Mouse (Mus musculus) layer of hippocampus, adult 9-11 months (tissue): Measurements from ENCODE around the gene Cd5l.
"Not testable (repeated sequence)": the region's sequence is repeated elsewhere in the genome, so short reads cannot be mapped to it uniquely, and the experiment has no call there.

Experiments used
- DNase-seq: peaks from one replicate; pipeline ENCODE4 v3.0.0; 2022

Gene Cd5l

GRCm38 (mm10) chr3:87357581-87357980 lies at the start of gene Cd5l:
Gene Cd5l, plus strand, starts transcription at chr3:87357881.
- DNase-seq, result no peak

GRCm38 (mm10) chr3:87309922-87310321 lies 47.8 kb upstream of the Cd5l start:
- no peak for DNase-seq

- DNase-seq, result no peak
Observed at GRCm38 (mm10) chr3:87322557-87322956, 35.1 kb upstream of the Cd5l start.

- DNase-seq, result no peak
Observed at GRCm38 (mm10) chr3:87323778-87324177, 33.9 kb upstream of the Cd5l start.

GRCm38 (mm10) chr3:87337899-87338298 lies 19.8 kb upstream of the Cd5l start:
- peak; percentile 5 for DNase-seq

GRCm38 (mm10) chr3:87350992-87351391 lies 6.7 kb upstream of the Cd5l start:
- not testable (repeated sequence) for DNase-seq

GRCm38 (mm10) chr3:87359215-87359614 lies 1.5 kb downstream of the Cd5l start:
- no peak for DNase-seq

GRCm38 (mm10) chr3:87360466-87360865 lies 2.8 kb downstream of the Cd5l start:
- no peak for DNase-seq

GRCm38 (mm10) chr3:87365691-87366090 lies 8.0 kb downstream of the Cd5l start:
- no peak for DNase-seq

GRCm38 (mm10) chr3:87367511-87367910 lies 9.8 kb downstream of the Cd5l start:
- no peak for DNase-seq

GRCm38 (mm10) chr3:87369181-87369580 lies 11.5 kb downstream of the Cd5l start:
- DNase-seq, result no peak

- DNase-seq, result no peak
Observed at GRCm38 (mm10) chr3:87376195-87377165, 18.8 kb downstream of the Cd5l start, which contains the start of gene Fcrl1. Gene Fcrl1, plus strand, starts transcription at chr3:87376387.

- no peak for DNase-seq
Observed at GRCm38 (mm10) chr3:87377228-87377627, 19.5 kb downstream of the Cd5l start.

- no peak for DNase-seq
Observed at GRCm38 (mm10) chr3:87377719-87378118, 20.0 kb downstream of the Cd5l start.

GRCm38 (mm10) chr3:87379641-87380315 lies 22.1 kb downstream of the Cd5l start:
- not testable (repeated sequence) for DNase-seq

- no peak for DNase-seq
Observed at GRCm38 (mm10) chr3:87381806-87382712, 24.4 kb downstream of the Cd5l start.

- DNase-seq, result no peak
Observed at GRCm38 (mm10) chr3:87383308-87383707, 25.6 kb downstream of the Cd5l start.

GRCm38 (mm10) chr3:87385105-87385504 lies 27.4 kb downstream of the Cd5l start:
- no peak for DNase-seq

GRCm38 (mm10) chr3:87390935-87391334 lies 33.3 kb downstream of the Cd5l start:
- no peak for DNase-seq

- no peak for DNase-seq
Observed at GRCm38 (mm10) chr3:87398809-87399208, 41.1 kb downstream of the Cd5l start.

GRCm38 (mm10) chr3:87399906-87400305 lies 42.2 kb downstream of the Cd5l start:
- no peak for DNase-seq

GRCm38 (mm10) chr3:87401321-87401720 lies 43.6 kb downstream of the Cd5l start:
- DNase-seq, result no peak

- DNase-seq, result peak; percentile 9
Observed at GRCm38 (mm10) chr3:87408171-87408570, 50.5 kb downstream of the Cd5l start.
